Mouse (Mus musculus) spleen, adult 18-20 months (tissue): ENCODE results near the gene Lrrc38.

ENCODE experiments used
- DNase-seq, 2 experiments: peaks; one replicate each; pipeline ENCODE4 v3.0.0; 2022; ENCODE audit warnings: mixed read lengths in 2 of 2

Gene Lrrc38

DNA sequence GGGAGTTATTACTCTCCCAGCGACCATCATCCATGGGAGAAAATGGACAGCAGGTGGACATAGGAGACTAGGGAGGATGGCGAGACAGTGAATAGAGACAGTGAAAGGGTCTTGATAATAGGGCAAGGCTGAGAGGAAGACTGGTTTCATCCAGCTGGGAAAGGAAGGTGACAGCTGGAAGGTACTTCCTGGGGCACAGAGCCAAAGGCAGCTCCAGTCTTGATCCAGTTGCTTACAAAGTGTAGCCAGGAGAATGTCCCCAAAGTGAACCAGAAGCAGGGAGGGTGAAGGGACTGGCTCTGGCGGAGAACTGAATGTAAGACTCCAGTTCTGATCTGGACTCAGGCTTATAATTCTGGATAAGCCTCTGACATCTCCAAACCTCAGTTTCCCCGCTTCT lies 2.7 kb downstream of the Lrrc38 start:
- no peak for DNase-seq

DNA sequence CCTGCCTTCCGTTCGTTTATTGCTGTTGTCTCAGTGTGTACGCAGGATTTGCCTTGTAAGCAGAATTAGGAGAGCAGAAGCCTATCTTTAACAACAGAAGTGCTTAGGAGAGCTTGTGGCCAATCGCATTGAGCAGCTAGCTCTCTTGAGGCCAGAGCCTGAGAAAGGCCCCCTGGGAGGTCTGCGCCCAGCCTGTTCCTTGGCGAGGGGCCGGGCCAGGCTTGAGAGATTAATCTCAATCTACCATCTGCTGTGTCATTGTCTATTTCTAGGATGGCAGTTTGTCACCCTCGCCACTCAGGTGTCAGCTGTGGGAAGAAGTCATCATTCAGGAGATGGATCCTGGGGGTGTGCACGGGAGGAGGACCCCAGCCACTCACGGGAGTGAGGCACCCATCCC lies 12.0 kb downstream of the Lrrc38 start:
- DNase-seq = no peak

DNA sequence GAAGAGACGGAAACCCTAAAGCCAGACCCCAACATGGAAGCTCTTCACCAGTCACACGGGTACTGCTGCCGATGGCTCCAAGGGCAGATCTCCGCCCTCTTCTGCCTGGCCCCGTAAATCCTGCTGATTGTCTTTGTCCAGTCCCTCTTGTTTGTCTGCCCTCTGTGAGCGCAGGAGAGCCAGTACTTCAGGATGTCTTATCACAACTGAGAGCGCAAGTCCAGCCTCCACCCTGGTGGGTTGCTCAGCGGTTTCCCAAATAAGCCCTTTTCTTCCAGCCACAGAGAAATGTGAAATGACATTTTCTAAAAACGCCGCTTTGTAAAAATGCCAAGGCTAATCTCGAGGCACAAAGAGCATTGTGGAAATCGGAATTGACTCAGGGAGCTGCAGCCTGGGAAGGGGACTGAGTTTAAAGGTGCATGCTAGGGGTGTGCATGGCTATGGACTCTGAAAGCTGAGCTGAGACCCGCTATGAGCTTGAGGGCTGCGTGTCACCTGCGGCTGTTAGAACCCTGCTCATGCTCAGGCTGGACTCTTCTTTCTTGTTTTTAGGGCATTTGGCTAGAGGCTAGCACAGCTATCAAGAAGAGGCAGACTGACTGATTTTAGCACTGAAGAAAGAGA lies 17.0 kb downstream of the Lrrc38 start:
- DNase-seq = no peak

DNA sequence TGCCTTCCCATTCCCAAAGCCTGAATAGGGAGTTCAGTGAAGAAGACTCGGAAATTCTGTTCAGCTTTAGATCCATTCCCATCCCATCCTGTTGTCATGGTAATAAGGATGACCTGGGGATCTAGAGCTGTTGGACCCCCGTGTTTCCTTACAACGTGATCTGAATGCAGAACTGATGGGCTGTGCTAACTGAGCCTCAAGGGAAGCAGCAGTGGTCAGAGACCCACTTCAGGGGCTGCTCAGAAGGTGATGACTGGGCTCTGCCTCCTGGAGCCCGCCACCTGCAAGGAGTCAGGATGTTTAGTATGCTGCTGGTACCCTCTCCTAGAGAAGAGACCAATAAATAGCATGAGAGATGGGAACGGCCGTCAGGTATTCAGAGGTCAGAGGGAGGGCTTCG lies 29.9 kb downstream of the Lrrc38 start:
- no peak for DNase-seq

DNA sequence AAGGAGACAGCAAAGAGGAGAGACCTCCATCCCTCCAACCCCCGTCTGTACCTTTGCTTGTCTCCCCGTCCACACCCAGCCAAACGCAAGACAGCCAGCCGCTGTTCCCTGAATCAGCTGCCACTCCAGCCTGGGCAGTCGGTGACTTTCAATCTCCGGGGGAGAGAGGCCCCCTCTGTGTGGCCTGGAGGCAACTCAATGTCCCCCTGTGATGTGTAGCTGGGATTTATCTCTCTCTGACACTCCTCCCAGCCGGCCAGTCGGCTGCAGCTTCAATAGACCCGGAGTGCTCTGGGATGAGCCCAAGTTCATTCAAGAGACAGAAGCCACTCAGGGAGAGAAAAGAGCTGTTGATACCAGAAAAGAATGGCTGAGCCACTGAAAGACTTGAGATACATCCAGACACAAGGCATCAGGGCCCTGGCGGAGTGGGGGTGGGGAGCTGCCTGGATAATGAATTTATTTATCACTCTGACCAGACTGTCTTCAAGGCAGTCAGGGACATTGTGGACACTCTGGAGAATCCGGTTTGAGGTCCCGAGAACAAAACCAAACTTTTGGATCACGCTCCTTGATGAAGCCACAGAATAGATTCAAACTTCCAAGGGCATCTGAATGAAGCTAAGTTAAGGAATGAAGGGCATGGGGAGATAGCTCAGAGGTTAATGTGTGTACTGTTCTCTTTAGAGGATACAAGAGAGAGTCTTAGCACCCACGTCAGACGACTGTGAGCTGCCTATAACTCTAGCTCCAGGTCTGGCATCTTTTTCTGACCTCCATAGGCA lies 30.6 kb downstream of the Lrrc38 start:
- no peak for DNase-seq

DNA sequence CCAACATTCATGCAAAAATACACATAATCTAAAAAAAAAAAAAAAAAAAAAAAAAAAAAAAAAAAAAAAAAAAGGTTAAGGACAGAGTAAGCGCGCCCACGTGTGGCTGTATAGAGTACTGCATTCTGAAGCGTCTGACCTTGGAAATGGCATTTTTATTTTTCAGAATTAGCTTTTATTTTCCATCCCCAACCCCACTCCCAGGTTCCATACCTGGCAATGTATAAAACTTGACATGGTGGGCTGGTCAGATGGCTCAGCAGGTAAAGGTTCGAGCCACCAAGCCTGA lies 31.1 kb downstream of the Lrrc38 start:
- DNase-seq = peak in 1 of 2 experiments; percentile 21

DNA sequence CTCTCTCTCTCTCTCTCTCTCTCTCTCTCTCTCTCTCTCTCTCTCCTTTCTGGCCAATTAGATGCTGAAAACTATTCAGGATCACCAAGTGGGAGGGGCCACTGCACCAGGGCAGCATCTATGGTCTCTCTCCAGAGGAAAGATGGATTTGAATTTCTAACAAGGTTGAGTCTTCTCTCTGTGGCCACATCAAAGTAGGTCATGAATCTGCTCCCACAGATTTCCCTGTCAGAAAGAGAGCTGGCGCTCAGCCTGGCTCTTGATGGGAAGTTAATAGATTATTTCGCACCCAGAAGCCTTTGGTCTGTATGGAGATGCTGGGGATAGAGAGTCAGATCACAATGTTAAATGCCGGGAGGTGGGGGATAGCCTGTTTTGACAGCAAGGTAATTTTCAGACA lies 32.6 kb downstream of the Lrrc38 start:
- no peak for DNase-seq

DNA sequence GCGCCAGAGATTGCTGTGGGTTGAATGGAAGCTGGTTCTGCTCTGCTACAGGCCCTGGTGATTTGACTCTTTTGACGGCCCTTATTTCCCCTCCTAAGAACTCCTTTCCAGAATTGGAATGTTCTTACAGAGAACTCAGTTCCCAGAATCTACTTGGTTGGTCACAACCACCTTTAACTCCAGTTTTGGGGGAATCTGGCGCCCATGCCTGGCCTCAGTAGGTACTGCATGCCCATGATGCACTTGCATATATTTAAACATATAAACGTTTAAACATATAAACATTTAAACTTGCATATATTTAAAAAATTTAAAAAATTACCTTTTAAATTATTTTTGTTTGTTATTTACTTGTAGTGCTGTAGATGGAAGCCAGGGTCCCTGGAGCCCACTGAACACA lies 34.1 kb downstream of the Lrrc38 start:
- DNase-seq = no peak

DNA sequence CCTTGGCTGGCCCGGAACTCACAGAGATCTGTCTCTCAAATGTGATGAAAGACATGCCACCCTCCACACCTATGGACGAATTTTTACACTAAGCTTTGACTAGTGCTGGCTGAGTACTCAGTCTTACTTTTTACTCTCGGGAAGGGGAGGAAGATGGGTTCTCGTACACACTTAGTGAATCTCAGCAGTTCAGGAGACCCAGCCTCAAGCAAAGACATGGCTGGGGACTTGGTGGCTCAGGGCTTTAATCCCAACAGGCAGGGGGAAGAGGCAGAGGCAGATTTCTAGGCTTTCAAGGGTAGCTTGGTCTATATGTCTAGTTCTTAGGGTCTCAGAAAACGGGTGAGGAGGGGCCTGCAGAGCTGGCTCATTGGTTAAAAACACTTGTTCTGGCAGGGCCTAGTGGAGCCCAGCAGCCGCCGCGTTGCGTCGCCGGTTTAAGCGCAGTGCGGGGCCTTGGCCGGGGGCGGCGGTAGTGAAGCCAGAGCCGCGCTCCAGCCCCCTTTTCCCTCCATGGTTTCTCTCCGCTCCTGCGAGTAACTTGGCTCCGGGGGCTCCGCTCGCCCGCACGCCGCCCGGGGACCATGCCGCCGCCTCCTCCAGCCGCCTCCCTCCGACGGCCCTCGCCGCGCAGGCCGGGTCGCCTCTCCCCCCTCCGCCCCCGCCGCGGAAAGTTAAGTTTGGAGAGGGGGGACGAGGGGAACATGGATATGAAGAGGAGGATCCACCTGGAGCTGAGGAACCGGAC lies 39.6 kb downstream of the Lrrc38 start:
- peak in 1 of 2 experiments; percentile 4 for DNase-seq

DNA sequence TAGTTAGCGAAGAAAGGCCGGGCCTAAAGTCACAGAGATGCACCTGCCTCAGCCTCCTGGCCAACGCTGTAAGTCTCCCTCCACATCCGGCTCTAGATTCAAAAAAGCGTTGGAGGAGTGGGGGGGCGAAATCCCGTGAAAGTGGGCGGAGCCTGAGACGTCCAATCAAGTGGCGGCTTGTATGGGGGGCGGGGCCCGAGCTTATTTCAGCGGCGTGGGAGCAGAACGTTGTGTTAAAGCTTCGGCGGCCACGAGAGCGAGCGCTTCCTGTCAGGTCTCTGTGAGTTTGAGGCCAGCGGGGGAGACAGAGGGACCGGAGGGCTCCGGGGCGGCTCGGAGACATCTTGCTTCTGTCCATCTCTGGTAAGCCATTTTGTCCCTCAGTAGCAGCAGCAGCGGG lies 44.6 kb downstream of the Lrrc38 start, which contains the start of gene Pramel1:
Gene Pramel1 (plus strand): TSS at position 248 of the 400 bp plus-strand sequence.
- no peak for DNase-seq

DNA sequence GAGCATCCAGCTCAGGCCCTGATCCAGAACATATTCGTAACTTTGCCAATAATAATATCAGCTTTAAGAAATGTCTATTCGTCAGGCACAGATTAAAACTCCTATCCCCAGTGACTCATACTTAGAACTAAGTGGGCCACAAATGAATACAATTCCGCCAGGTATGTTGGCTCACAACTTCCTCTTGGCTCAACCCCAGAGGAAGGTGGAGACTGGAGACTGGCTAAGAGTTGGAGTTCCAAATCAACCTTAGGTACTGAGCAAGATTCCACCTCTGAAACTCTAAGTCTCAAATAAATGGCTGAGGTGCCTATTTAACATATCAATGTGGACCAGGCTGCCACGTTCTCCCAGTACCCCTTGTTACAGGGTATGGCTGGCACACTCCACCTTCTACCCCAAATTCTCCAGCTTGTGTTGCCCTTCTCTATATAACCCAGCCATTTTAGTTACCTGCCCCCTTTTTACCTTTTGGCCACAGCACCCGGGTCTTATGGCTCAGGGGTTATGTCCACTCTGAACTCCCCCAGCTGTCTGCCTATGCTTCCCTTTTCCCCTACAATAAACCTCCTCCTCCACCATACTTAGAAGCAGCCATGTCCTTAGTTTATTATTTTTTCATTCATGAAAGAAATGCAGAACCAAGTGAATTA lies 62.1 kb downstream of the Lrrc38 start:
- DNase-seq = no peak

DNA sequence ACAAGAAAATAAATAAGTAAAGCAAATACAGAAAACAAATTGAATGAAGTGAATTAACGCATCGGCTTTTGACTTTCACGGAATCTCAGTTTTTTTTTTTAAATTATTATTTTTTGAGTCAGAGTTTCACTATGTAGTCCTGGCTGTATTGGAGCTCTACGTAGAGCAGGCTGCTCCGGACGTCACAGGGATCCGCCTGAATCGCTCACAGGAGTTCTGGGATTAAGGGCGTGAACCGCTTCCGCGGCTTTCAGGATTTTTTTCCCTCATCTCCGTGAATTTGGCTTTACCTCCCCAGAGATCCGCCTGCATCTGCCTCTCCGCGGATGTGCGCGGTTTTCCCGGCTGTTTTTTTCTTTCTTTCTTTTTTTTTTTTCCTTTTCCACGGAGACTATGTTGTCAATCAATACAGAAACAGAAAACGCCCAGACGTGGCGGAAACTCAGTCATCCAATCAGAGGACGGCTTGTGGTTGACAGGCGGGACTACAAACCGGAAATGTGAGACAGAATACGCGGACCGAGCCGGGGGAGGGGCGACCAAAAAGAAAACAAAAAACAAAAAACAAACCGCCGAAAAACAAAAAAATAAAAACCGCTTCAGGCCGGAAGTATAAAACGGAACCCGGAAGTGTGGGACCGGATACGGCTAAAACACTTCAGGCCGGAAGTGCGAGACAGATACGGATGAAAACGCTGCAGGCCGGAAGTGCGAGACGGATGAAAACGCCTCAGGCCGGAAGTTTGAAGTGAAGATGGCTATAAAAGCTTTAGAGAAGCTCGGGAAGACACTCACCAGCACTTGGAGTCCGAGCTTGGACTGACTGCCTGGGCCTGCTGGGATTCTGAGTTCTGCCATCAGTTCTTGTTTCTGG lies 62.9 kb downstream of the Lrrc38 start, which contains the start of gene Pramef8:
Gene Pramef8 (plus strand): TSS at position 208 of the 874 bp plus-strand sequence.
- DNase-seq = peak; percentile 76 to 80

DNA sequence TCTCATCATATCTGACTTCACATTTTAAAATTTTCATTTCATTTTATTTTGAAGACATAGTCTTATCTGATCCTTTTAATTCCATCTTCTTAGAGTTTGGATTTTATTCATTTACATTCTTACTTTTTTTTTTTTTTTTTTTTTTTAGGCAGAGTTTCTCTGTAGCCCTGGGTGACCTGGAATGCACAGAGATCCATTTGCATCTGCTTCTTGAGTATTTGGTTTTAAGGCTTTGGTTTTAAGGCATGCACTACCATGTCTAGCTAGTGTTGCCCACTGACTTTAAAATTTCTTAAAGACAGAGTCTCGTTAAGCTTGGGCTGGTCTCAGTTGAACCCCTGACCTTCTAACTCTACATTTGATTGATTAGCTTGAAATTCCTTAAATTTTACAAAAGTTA lies 64.1 kb downstream of the Lrrc38 start:
- no peak for DNase-seq

DNA sequence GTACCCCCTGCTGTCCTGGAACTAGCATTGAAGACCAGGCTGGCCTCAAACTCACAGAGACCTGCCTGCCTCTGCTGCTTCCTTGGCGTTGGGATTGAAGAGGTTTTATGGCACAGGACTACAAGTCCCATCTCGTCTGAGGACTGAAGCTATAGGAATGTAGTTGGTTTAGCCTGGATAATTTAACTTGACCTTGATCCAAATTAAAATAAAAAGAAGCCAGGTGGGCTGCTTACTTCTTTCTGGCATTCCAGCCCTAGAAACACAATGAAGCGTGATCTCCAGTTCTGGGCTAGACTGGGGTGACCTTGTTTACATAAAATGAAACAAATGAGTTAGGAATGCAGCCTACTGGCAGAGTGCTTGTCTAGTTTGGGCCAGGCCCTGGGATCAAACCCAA lies 64.6 kb downstream of the Lrrc38 start:
- no peak for DNase-seq
